Mouse (Mus musculus) forebrain, embryonic 15.5 days (tissue): ENCODE results near the gene Ddx59. TPM values are rescaled to one million over a fixed set of nuclear protein-coding genes. Genes with fewer than 3 reads are reported as not detected.

Experiments
- polyA plus RNA-seq: library from polyadenylated mRNA; unstranded; fragments of >200 nt; fragmentation: Nextera tagmentation; extraction: Ambion mirVana; gene quantifications from 2 replicates; pipeline ENCODE4 v1.2.1, GENCODE M21; 2015

The Ddx59 gene
- polyA plus RNA-seq, 1 experiment from 2014 or later = 18.4 TPM

Other genes with a start within 250 kb of the Ddx59 start
- gene Mroh3, start 202.4 kb upstream of the Ddx59 start, polyA plus RNA-seq = not detected in 2 replicates
- 4.4 and 6.6 TPM in 2 replicates for gene Inava, start 181.0 kb upstream of the Ddx59 start, polyA plus RNA-seq
- gene Gpr25, start 154.4 kb upstream of the Ddx59 start, polyA plus RNA-seq = 0.34 and 0.41 TPM in 2 replicates
- 27.8 and 27.9 TPM in 2 replicates for gene Camsap2, start 69.2 kb upstream of the Ddx59 start, polyA plus RNA-seq
- gene Kif14, start 51.1 kb downstream of the Ddx59 start, polyA plus RNA-seq = 2.3 and 2.6 TPM in 2 replicates
- gene Zfp281, start 209.6 kb downstream of the Ddx59 start, polyA plus RNA-seq = 27.9 and 29.2 TPM in 2 replicates